Mouse (Mus musculus) liver, adult 10 weeks (tissue): ENCODE data around the gene Abcb4. TPM values are rescaled to one million over a fixed set of nuclear protein-coding genes. Genes with fewer than 3 reads are reported as not detected.

Experiments
- polyA plus RNA-seq: library from polyadenylated mRNA; stranded (reverse); fragments of 350-450 nt; fragmentation: Illumina TruSeq; extraction: RNeasy Lipid Tissue Mini Kit (QIAGEN cat#74804); gene quantifications from one replicate; pipeline ENCODE4 v1.2.3, GENCODE M21; 2014; ENCODE audit warnings: low read depth, low replicate concordance

The Abcb4 gene
- 144 TPM for polyA plus RNA-seq

DNA sequence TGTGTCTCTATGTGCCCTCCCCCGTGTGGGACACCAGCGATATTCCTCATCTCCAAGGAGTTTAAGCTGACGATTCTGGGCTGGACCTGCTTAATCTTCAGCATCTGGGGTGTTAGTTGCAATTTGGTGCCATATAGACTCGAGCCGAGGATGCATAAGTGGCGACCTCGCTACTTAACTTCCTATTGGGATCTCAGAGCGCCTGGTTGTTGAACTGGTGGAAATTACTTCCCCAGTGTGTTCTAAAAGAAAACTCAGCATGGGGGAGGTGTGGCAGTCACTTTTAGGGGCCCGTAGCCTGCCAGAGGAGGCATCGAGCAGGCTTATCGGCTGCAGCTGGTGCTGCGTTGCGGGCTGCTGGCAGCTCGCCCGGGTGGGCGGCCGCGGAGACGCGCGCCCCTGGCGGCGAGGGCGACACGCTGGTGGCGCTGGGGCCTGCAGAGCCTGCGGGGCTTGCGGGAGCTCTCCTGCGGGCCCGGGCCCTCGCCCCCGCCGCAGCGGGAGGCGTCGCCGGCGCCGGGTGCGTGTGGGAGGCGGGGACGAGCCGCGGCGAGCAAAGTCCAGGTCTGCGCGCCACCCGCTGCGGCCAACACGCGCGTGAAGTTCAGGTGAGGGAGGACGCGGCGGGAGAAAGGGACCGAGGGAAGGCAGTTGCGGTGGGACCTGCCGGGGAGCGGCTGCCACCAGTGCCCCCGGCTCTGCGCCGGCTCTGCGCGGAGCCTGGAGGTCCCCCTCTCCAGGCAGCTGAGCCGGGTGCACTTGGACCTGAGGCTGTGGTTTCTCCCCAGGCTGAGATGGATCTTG lies at the start of gene Abcb4:
Abcb4 (plus strand) TSS at position 418 of the 804 bp plus-strand sequence.

DNA sequence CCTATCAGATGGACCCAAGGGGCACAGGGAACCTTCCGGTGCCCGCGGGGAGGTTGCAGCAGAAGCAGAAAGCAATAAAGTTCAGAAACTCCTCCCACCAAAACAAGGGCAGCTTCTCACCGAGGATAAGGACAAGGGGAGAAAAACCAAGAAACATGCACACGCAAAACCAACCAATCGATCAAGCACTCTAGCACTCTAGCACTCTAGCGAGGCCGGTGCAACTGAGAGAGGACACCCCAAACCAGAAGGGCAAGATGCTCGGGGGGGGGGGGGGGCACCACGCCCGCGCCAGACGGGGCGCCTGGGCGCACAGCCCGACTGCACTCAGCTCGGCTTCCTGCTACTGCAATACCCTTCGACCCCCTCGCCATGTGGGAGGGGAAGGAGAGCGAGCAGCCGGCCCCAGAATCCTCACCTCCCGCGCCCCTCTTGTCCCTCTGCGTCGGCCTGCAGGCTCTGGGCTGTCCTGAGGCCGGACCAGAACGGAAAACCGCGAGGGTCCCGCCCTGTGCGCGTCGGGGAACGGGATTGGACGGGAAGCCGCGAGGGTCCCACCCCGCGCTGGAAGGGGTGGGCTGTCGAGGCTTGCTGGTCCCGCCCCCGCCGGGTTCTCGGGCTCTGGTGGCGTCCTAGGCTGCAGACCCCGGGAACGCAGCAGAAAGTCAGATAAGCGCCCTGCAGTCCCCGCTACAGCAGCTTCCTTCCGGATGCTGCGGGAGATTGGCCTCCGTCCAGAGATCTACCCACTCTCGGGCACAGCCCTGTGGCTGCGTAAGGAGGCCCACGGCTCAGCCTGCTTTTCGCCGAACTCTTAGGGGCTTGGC lies 103.4 kb downstream of the Abcb4 start, which contains the start of gene Crot:
Crot (minus strand) TSS at position 639 of the 827 bp plus-strand sequence.

Other genes with a start within 250 kb of the Abcb4 start
- gene Abcb1a, start 233.6 kb upstream of the Abcb4 start, polyA plus RNA-seq: 7.3 TPM
- gene Abcb1b, start 95.6 kb upstream of the Abcb4 start, polyA plus RNA-seq: 0.48 TPM
- 1,710 TPM for gene Crot, start 103.6 kb downstream of the Abcb4 start, polyA plus RNA-seq
- gene Tmem243, start 207.0 kb downstream of the Abcb4 start, polyA plus RNA-seq: 242 TPM